ENCODE assay signal across 25 mouse cellular contexts in the genomic region with DNA sequence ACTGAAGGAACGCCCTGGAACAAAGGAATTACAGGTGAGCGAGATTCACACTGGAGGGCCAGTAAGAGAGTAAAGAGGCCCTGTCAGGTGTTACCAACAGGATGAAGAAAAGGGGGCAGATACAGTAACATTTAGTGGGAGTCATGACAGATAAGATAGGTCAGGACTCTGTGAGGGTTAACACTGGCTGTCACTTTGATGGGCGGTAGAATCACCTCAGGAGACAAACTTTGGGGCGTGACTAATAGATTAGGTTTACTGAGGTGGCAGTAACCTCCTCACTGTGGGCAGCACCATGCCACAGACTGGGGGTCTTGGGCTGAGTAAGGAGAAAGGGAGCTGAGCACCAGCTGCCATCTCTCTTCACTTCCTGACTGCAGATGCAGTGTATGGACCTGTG.
DNase-seq lines count a peak whose midpoint lies in the region; ATAC-seq and TF ChIP-seq lines count a peak whose summit lies in the region.
"Had no signal": no experiment of that assay in that cellular context is flagged by ENCODE, and none has a peak within 500 bp of the region (broad histone marks: within the 10 kb centered on the region; RNA-seq: fewer than 3 reads in every experiment).

No protein-coding gene starts in this region.

- ATAC-seq in heart, embryonic 11.5 days (replicated peaks; ENCODE audit: insufficient number of reproducible peaks, low FRiP score, low TSS enrichment), result no peak
- peak; percentile 75 for ATAC-seq in liver, embryonic 12.5 days
- ATAC-seq in liver, postnatal 0 days, result no peak
- peak; percentile 73 for ATAC-seq in liver, embryonic 14.5 days (ENCODE audit: insufficient read depth)
- peak; percentile 19; the same call in 1 of the 2 replicates for ATAC-seq in megakaryocyte-erythroid progenitor cell, adult 5-6 weeks (replicated peaks; ENCODE audit: low FRiP score, low TSS enrichment, poor library complexity, severe bottlenecking)
- ATAC-seq: CD4-positive, CD25-positive, alpha-beta regulatory T cell, adult 4 months; forebrain, embryonic 16.5 days had no signal

- H3K27ac ChIP-seq in heart, embryonic 11.5 days (ENCODE audit: low read depth, low read length), result no peak overlapping the region
- 0 out of 2 replicates have a peak overlapping the region, but pooled peaks have one; percentile 45 for H3K27ac ChIP-seq in liver, embryonic 12.5 days
- H3K27ac ChIP-seq in liver, postnatal 0 days (ENCODE audit: low read depth), result no peak overlapping the region
- H3K27ac ChIP-seq in liver, embryonic 14.5 days, result no peak overlapping the region
- H3K27ac ChIP-seq: embryonic facial prominence, embryonic 12.5 days; embryonic facial prominence, embryonic 15.5 days; forebrain, embryonic 12.5 days; heart, embryonic 13.5 days; hindbrain, embryonic 12.5 days; hindbrain, embryonic 15.5 days had no signal

- no peak overlapping the region for H3K4me2 ChIP-seq in heart, embryonic 11.5 days
- 0 out of 2 replicates have a peak overlapping the region, but pooled peaks have one; percentile 10 for H3K4me2 ChIP-seq in liver, embryonic 12.5 days
- no peak overlapping the region for H3K4me2 ChIP-seq in liver, postnatal 0 days (ENCODE audit: low read depth, low read length)
- peak overlapping the region; percentile 12; the same call in 1 of the 2 replicates for H3K4me2 ChIP-seq in liver, embryonic 14.5 days (ENCODE audit: low read depth)
- H3K4me2 ChIP-seq: embryonic facial prominence, embryonic 12.5 days; embryonic facial prominence, embryonic 15.5 days; forebrain, embryonic 12.5 days; heart, embryonic 13.5 days; hindbrain, embryonic 12.5 days; hindbrain, embryonic 15.5 days had no signal

- H3K36me3 ChIP-seq in heart, embryonic 11.5 days (ENCODE audit: control insufficient read depth, insufficient read depth, low read length), result no peaks in the 10 kb centered on the region
- no peaks in the 10 kb centered on the region for H3K36me3 ChIP-seq in liver, embryonic 12.5 days
- no peaks in the 10 kb centered on the region for H3K36me3 ChIP-seq in liver, postnatal 0 days (replicated peaks; ENCODE audit: insufficient read depth, low read length)
- no peaks in the 10 kb centered on the region for H3K36me3 ChIP-seq in liver, embryonic 14.5 days (replicated peaks; ENCODE audit: control insufficient read depth, insufficient read depth, low read depth)
- H3K36me3 ChIP-seq: embryonic facial prominence, embryonic 12.5 days; embryonic facial prominence, embryonic 15.5 days; forebrain, embryonic 12.5 days; heart, embryonic 13.5 days; hindbrain, embryonic 12.5 days; hindbrain, embryonic 15.5 days had no signal

- H3K27me3 ChIP-seq in heart, embryonic 11.5 days (ENCODE audit: control insufficient read depth, insufficient read depth, low read length), result no peaks in the 10 kb centered on the region
- H3K27me3 ChIP-seq in liver, embryonic 12.5 days (replicated peaks), result no peaks in the 10 kb centered on the region
- H3K27me3 ChIP-seq in liver, postnatal 0 days (ENCODE audit: insufficient read depth, low read length), result no peaks in the 10 kb centered on the region
- no peaks in the 10 kb centered on the region for H3K27me3 ChIP-seq in liver, embryonic 14.5 days (ENCODE audit: control insufficient read depth, insufficient read depth, low read length)
- H3K27me3 ChIP-seq: embryonic facial prominence, embryonic 12.5 days; embryonic facial prominence, embryonic 15.5 days; forebrain, embryonic 12.5 days; heart, embryonic 13.5 days; hindbrain, embryonic 12.5 days; hindbrain, embryonic 15.5 days had no signal

- no peaks in the 10 kb centered on the region for H3K9me3 ChIP-seq in heart, embryonic 11.5 days (replicated peaks; ENCODE audit: control insufficient read depth, low read length)
- H3K9me3 ChIP-seq in liver, embryonic 12.5 days (replicated peaks), result no peaks in the 10 kb centered on the region
- no peaks in the 10 kb centered on the region for H3K9me3 ChIP-seq in liver, postnatal 0 days (ENCODE audit: low read length)
- no peaks in the 10 kb centered on the region for H3K9me3 ChIP-seq in liver, embryonic 14.5 days (ENCODE audit: control insufficient read depth, low read length)
- H3K9me3 ChIP-seq: embryonic facial prominence, embryonic 12.5 days; embryonic facial prominence, embryonic 15.5 days; forebrain, embryonic 12.5 days; heart, embryonic 13.5 days; hindbrain, embryonic 12.5 days; hindbrain, embryonic 15.5 days had no signal

- peak; percentile 60 for DNase-seq in heart, adult 11 months
- DNase-seq in liver, postnatal 0 days, result no peak
- DNase-seq in liver, embryonic 14.5 days (ENCODE audit: low read depth in 3 of 3, low spot score in 3 of 3), result peak in 1 of 3 experiments; percentile 12
- DNase-seq in B cell, adult 2 months, result no peak
- DNase-seq: adrenal gland, adult 2 months; adrenal gland, postnatal 14 days; cerebellum, adult 11 months; cerebellum, adult 2 months; cerebellum, adult 9-11 months; cerebellum, postnatal 25 days; gastrocnemius, postnatal 10 days; heart, adult 18-20 months; heart, postnatal 14 days; heart, postnatal 4 days had no signal

- H3K4me1 ChIP-seq in heart, embryonic 11.5 days (ENCODE audit: control insufficient read depth, insufficient read depth, low read length), result no peaks in the 10 kb centered on the region
- H3K4me1 ChIP-seq in liver, embryonic 12.5 days, result peaks cover 18% of the 10 kb centered on the region
- no peaks in the 10 kb centered on the region for H3K4me1 ChIP-seq in liver, postnatal 0 days (ENCODE audit: insufficient read depth)
- peaks cover 9 to 19% of the 10 kb centered on the region in 2 experiments for H3K4me1 ChIP-seq in liver, embryonic 14.5 days (replicated peaks; ENCODE audit: control insufficient read depth in 2 of 2, insufficient read depth in 2 of 2, low read length in 1 of 2)
- H3K4me1 ChIP-seq: embryonic facial prominence, embryonic 15.5 days had no signal

- TF ChIP-seq EP300 in liver, postnatal 0 days (IDR thresholded peaks at IDR 0.05; ENCODE audit: low read depth), result no peak
- no peak for TF ChIP-seq EP300 in liver, embryonic 14.5 days (IDR thresholded peaks at IDR 0.05; ENCODE audit: low read depth)

- 68% methylated on average over 4 of the region's 4 CpGs for WGBS in heart, embryonic 11.5 days (ENCODE audit: insufficient replicate concordance)
- 47% methylated on average over 4 of the region's 4 CpGs for WGBS in liver, embryonic 12.5 days (ENCODE audit: insufficient replicate concordance)
- 69% methylated on average over 4 of the region's 4 CpGs for WGBS in liver, postnatal 0 days (ENCODE audit: insufficient replicate concordance)
- 31% methylated on average over 4 of the region's 4 CpGs for WGBS in liver, embryonic 14.5 days (ENCODE audit: insufficient replicate concordance)

- no peak overlapping the region for H3K9ac ChIP-seq in heart, embryonic 11.5 days (ENCODE audit: low read depth, low read length)
- no peak overlapping the region for H3K9ac ChIP-seq in liver, embryonic 12.5 days
- H3K9ac ChIP-seq in liver, postnatal 0 days (replicated peaks), result no peak overlapping the region
- H3K9ac ChIP-seq in liver, embryonic 14.5 days (replicated peaks), result no peak overlapping the region
- H3K9ac ChIP-seq: embryonic facial prominence, embryonic 12.5 days; embryonic facial prominence, embryonic 15.5 days; forebrain, embryonic 12.5 days; heart, embryonic 13.5 days; hindbrain, embryonic 12.5 days; hindbrain, embryonic 15.5 days had no signal

- TF ChIP-seq CTCF in liver, postnatal 0 days (IDR thresholded peaks at IDR 0.05; ENCODE audit: low read depth), result no peak
- no peak for TF ChIP-seq CTCF in liver, embryonic 14.5 days (IDR thresholded peaks at IDR 0.05; ENCODE audit: low read depth)

- H3K4me3 ChIP-seq in heart, embryonic 11.5 days (ENCODE audit: low read depth, low read length), result no peak overlapping the region
- no peak overlapping the region for H3K4me3 ChIP-seq in liver, embryonic 12.5 days
- H3K4me3 ChIP-seq in liver, postnatal 0 days (ENCODE audit: low read depth, low read length), result no peak overlapping the region
- no peak overlapping the region for H3K4me3 ChIP-seq in liver, embryonic 14.5 days (ENCODE audit: insufficient read depth in 1 of 2, low read depth in 2 of 2, low read length in 2 of 2)
- H3K4me3 ChIP-seq: embryonic facial prominence, embryonic 12.5 days; embryonic facial prominence, embryonic 15.5 days; forebrain, embryonic 12.5 days; heart, embryonic 13.5 days; hindbrain, embryonic 12.5 days; hindbrain, embryonic 15.5 days had no signal

Comparison
In these comparisons a context has a peak if more than half of its experiments do, and no peak if none do; other contexts are left out.
1. ATAC-seq: peak in liver, embryonic 12.5 days (single experiment), liver, embryonic 14.5 days (single experiment) and megakaryocyte-erythroid progenitor cell, adult 5-6 weeks (single experiment); none in heart, embryonic 11.5 days (single experiment) and liver, postnatal 0 days (single experiment).
2. H3K4me2 ChIP-seq: peak in liver, embryonic 12.5 days (single experiment) and liver, embryonic 14.5 days (single experiment); none in heart, embryonic 11.5 days (single experiment) and liver, postnatal 0 days (single experiment).